Mouse (Mus musculus): Measurements from ENCODE around the gene Slc36a3.

GRCm38 (mm10) chr11:55077331-55078231 is 73.9 kb downstream of the Slc36a3 start, which contains the start of gene Ccdc69:
- TF ChIP-seq CTCF (IDR thresholded peaks at IDR 0.05; ENCODE audit: low read depth, low read length): no peak
- peak; percentile 31; the same call in 1 of the 2 replicates for TF ChIP-seq POLR2A (IDR thresholded peaks at IDR 0.05; ENCODE audit: borderline replicate concordance, low read depth, low read length)

Data from bone marrow macrophage, adult 2 months (primary cell).